Mouse (Mus musculus) ovary, postnatal 36 days (tissue): ENCODE data around the gene Scrn1.

ENCODE experiments used
- DNase-seq: peaks from one replicate; pipeline ENCODE4 v3.0.0; 2022; ENCODE audit warnings: low spot score, mixed read lengths

Scrn1 gene

GRCm38 (mm10) chr6:54530182-54530581, 36.1 kb downstream of the Scrn1 start:
- DNase-seq: no peak

- no peak for DNase-seq
Observed at GRCm38 (mm10) chr6:54528666-54529065, 37.6 kb downstream of the Scrn1 start.

- no peak for DNase-seq
Observed at GRCm38 (mm10) chr6:54518758-54519157, 47.5 kb downstream of the Scrn1 start.

- DNase-seq: no peak
Observed at GRCm38 (mm10) chr6:54516512-54517134, 49.7 kb downstream of the Scrn1 start.

GRCm38 (mm10) chr6:54512256-54512655, 54.0 kb downstream of the Scrn1 start:
- no peak for DNase-seq

- no peak for DNase-seq
Observed at GRCm38 (mm10) chr6:54509264-54509663, 57.0 kb downstream of the Scrn1 start.

- no peak for DNase-seq
Observed at GRCm38 (mm10) chr6:54508256-54508793, 58.0 kb downstream of the Scrn1 start.

GRCm38 (mm10) chr6:54507808-54508207, 58.5 kb downstream of the Scrn1 start:
- no peak for DNase-seq

GRCm38 (mm10) chr6:54507002-54507401, 59.3 kb downstream of the Scrn1 start:
- DNase-seq: peak; percentile 35

GRCm38 (mm10) chr6:54506318-54506717, 60.0 kb downstream of the Scrn1 start:
- DNase-seq: no peak

GRCm38 (mm10) chr6:54502661-54503115, 63.6 kb downstream of the Scrn1 start:
- DNase-seq: peak; percentile 15

- no peak for DNase-seq
Observed at GRCm38 (mm10) chr6:54496214-54496613, 70.1 kb downstream of the Scrn1 start.

GRCm38 (mm10) chr6:54494612-54495398, 71.5 kb downstream of the Scrn1 start:
- DNase-seq: no peak

- DNase-seq: no peak
Observed at GRCm38 (mm10) chr6:54494097-54494496, 72.2 kb downstream of the Scrn1 start.

GRCm38 (mm10) chr6:54491074-54491473, 75.2 kb downstream of the Scrn1 start:
- no peak for DNase-seq

- DNase-seq: no peak
Observed at GRCm38 (mm10) chr6:54485973-54486569, 80.2 kb downstream of the Scrn1 start.

GRCm38 (mm10) chr6:54485435-54485901, 80.8 kb downstream of the Scrn1 start:
- no peak for DNase-seq

- no peak for DNase-seq
Observed at GRCm38 (mm10) chr6:54485000-54485399, 81.3 kb downstream of the Scrn1 start.

GRCm38 (mm10) chr6:54481390-54482112, 84.7 kb downstream of the Scrn1 start:
- no peak for DNase-seq

- DNase-seq: no peak
Observed at GRCm38 (mm10) chr6:54478646-54479324, 87.5 kb downstream of the Scrn1 start.

- no peak for DNase-seq
Observed at GRCm38 (mm10) chr6:54475926-54476667, 90.2 kb downstream of the Scrn1 start.
